Comparison of ENCODE assay signal across 8 mouse cellular contexts in the genomic region with DNA sequence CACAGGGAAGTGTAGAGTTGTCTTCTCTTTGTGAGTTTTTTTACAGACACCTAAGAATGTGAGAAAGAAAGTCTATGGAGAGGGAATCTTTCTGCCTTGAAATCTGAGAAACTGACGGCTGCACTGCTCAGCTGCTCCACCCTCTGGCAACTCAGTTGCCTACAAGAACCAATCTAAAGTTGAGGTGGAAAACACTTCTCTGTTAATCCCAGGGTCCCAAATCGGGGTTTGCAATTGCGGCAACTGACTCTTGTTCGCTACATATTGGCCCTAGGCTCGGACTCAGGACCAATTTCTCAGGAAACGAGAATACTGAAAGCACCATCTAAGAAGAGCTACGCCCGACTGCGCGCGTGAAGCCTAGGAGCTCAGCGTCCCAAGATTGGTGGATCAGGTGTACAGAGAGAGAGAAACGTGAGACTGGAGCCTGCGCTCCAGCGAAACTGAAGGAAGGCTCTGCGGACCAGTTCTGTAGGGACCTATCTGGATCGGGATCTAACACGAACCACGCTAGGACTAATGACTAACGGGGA. TPM values are rescaled to one million over a fixed set of nuclear protein-coding genes. Genes with fewer than 3 reads are reported as not detected.
DNase-seq lines count a peak whose midpoint lies in the region; ATAC-seq and TF ChIP-seq lines count a peak whose summit lies in the region.

No protein-coding gene starts in this region.

- no peak for TF ChIP-seq POLR2A in brain, embryonic 14.5 days (IDR thresholded peaks at IDR 0.05; ENCODE audit: borderline replicate concordance, extremely low read depth, insufficient read depth, insufficient read length, poor library complexity, severe bottlenecking)

- H3K27me3 ChIP-seq in hindbrain, embryonic 13.5 days, result peaks cover 27% of the 10 kb centered on the region

- TF ChIP-seq CTCF in brain, embryonic 14.5 days (IDR thresholded peaks at IDR 0.05; ENCODE audit: borderline replicate concordance, extremely low read depth, insufficient read depth, insufficient read length), result peak; percentile 80; the same call in 1 of the 2 replicates

- DNase-seq in adrenal gland, adult (ENCODE audit: inconsistent age in 2 of 2, low spot score in 1 of 2), result peak; percentile 10 to 73
- no peak for DNase-seq in adrenal gland, postnatal 4 days (ENCODE audit: low spot score in 2 of 2)
- peak; percentile 79 for DNase-seq in brain, embryonic 14.5 days (ENCODE audit: low read depth)
- DNase-seq in fibroblast of lung, adult 2 months (ENCODE audit: low read depth), result peak; percentile 3
- peak; percentile 37 to 51 for DNase-seq in layer of hippocampus, postnatal 14 days (ENCODE audit: low spot score in 2 of 2)
- peak; percentile 38 for DNase-seq in lung, postnatal 36 days
- DNase-seq in right cerebral cortex, postnatal 25 days, result peak; percentile 39

- no peaks in the 10 kb centered on the region for H3K36me3 ChIP-seq in hindbrain, embryonic 13.5 days

- H3K9me3 ChIP-seq in hindbrain, embryonic 13.5 days, result no peaks in the 10 kb centered on the region

- H3K4me2 ChIP-seq in hindbrain, embryonic 13.5 days, result peak overlapping the region; percentile 94

- no peak overlapping the region for H3K27ac ChIP-seq in hindbrain, embryonic 13.5 days

- peak overlapping the region; percentile 43 for H3K4me3 ChIP-seq in hindbrain, embryonic 13.5 days

- peak overlapping the region; percentile 63 for H3K9ac ChIP-seq in hindbrain, embryonic 13.5 days

- ATAC-seq in hindbrain, embryonic 13.5 days (ENCODE audit: low FRiP score), result peak; percentile 46; the same call in 1 of the 2 replicates

- whole genome bisulfite sequencing in hindbrain, embryonic 13.5 days, result under 1% methylated on average over 20 of the region's 20 CpGs

- H3K4me1 ChIP-seq in hindbrain, embryonic 13.5 days (replicated peaks), result peaks cover 11% of the 10 kb centered on the region

RNA-seq across cellular contexts. Expression of gene Calca, which starts 0.5 kb away (rescaled TPM):
- total RNA-seq in adrenal gland, postnatal 4 days (2021), result under 1 TPM; 0.56 to 0.67 TPM
- 6.7 and 11.1 TPM in 2 replicates for polyA plus RNA-seq in brain, embryonic 14.5 days (2012; rRNA removed)
- polyA plus RNA-seq in hindbrain, embryonic 13.5 days (2015; fragmentation: Nextera tagmentation; extraction: Ambion mirVana), result 11.6 and 13.8 TPM in 2 replicates
- total RNA-seq in layer of hippocampus, postnatal 14 days (2021), result 1 to 10 TPM; 2.4 to 2.7 TPM

Comparison
In these comparisons a context has a peak if more than half of its experiments do, and no peak if none do; other contexts are left out.
1. DNase-seq: peak in adrenal gland, adult (2 of 2), brain, embryonic 14.5 days (single experiment), fibroblast of lung, adult 2 months (single experiment), layer of hippocampus, postnatal 14 days (2 of 2), lung, postnatal 36 days (single experiment) and right cerebral cortex, postnatal 25 days (single experiment); none in adrenal gland, postnatal 4 days (0 of 2).